Mouse (Mus musculus): ENCODE data around the gene Gpkow.

Gpkow gene

GRCm38 (mm10) chrX:7745429-7745828, 48.5 kb downstream of the Gpkow start:
- DNase-seq (ENCODE audit: low spot score), result no peak

- DNase-seq (ENCODE audit: low spot score), result no peak
These were observed 53.6 kb downstream of the Gpkow start, which contains the start of gene Ccdc120 for GRCm38 (mm10) chrX:7750432-7751116. Gene Ccdc120 (minus strand): TSS chrX:7750905.

- peak; percentile 46 for DNase-seq (ENCODE audit: low spot score)
These were observed 56.7 kb downstream of the Gpkow start for GRCm38 (mm10) chrX:7753627-7754026.

Measured in T-cell, adult 2 months (primary cell).